Mouse (Mus musculus): ENCODE results near the gene Eefsec.

- TF ChIP-seq EP300 (IDR thresholded peaks at IDR 0.05; ENCODE audit: low read depth) (no peak), CTCF (IDR thresholded peaks at IDR 0.05; ENCODE audit: low read depth) (no peak)
Observed at GRCm38 (mm10) chr6:88489834-88490233, 43.5 kb upstream of the Eefsec start.
